Mouse (Mus musculus) heart, adult 2 months (tissue): Measurements from ENCODE around the gene Rab11fip5.

Experiments used
- CTCF ChIP-seq: fragments of 200-600 bp; IDR thresholded peaks from 2 replicates; pipeline ENCODE4 v1.8.1; 2022; ENCODE audit warnings: antibody characterized with exemption, mild to moderate bottlenecking, moderate library complexity
- POLR2A ChIP-seq: fragments of 200-500 bp; IDR thresholded peaks from 2 replicates; pipeline ENCODE4 v1.6.1; 2011; ENCODE audit warnings: mild to moderate bottlenecking, low read depth, low read length, control low read depth; ENCODE audit not compliant: insufficient read depth

GRCm38 (mm10) chr6:85343027-85343426 lies 31.4 kb downstream of the Rab11fip5 start:
- TF ChIP-seq POLR2A (no peak), CTCF (no peak)
